Mouse (Mus musculus): ENCODE results near the gene Trmt61a.
A peak's percentile ranks its signal among the peaks of the same experiment; 100 is the strongest.

- peak; percentile 97 for TF ChIP-seq CTCF (IDR thresholded peaks at IDR 0.05; ENCODE audit: low read depth)
- TF ChIP-seq EP300 (IDR thresholded peaks at IDR 0.05; ENCODE audit: low read depth): no peak
These were observed 9.4 kb upstream of the Trmt61a start for GRCm38 (mm10) chr12:111668457-111668912.

All from liver, postnatal 0 days (tissue).